Mouse (Mus musculus) embryonic facial prominence, embryonic 11.5 days (tissue): ENCODE measurements around the gene Abat. TPM values are rescaled to one million over a fixed set of nuclear protein-coding genes. Genes with fewer than 3 reads are reported as not detected.

Experiments
- ATAC-seq: fragments of 200-750 bp; cut with Nextera tagmentation; replicated peaks from 2 replicates; pipeline ENCODE4 v1.8.0; 2017; ENCODE audit warnings: low read depth; ENCODE audit not compliant: insufficient number of reproducible peaks, low FRiP score, low TSS enrichment
- DNase-seq: peaks from one replicate; pipeline ENCODE4 v3.0.0-alpha.2; 2015; ENCODE audit warnings: low spot score
- H3K27ac ChIP-seq: fragments of 300-500 bp; sonication (generic); replicated peaks from 2 replicates; pipeline ENCODE4 v1.5.1; 2014; ENCODE audit warnings: mild to moderate bottlenecking, low read depth, low read length, control low read depth
- H3K27me3 ChIP-seq: fragments of 300-500 bp; sonication (generic); 2 replicates; pipeline ENCODE4 v1.6.1; 2014; ENCODE audit warnings: mild to moderate bottlenecking, low read length, moderate library complexity, mixed read lengths; ENCODE audit not compliant: control insufficient read depth, insufficient read depth
- H3K36me3 ChIP-seq: fragments of 300-500 bp; sonication (generic); replicated peaks from 2 replicates; pipeline ENCODE4 v1.6.1; 2014; ENCODE audit warnings: low read depth, mild to moderate bottlenecking, low read length, moderate library complexity, mixed read lengths; ENCODE audit not compliant: control insufficient read depth, insufficient read depth
- H3K4me1 ChIP-seq: fragments of 300-500 bp; sonication (generic); 2 replicates; pipeline ENCODE4 v1.6.1; 2014; ENCODE audit warnings: low read length, mixed read lengths; ENCODE audit not compliant: control insufficient read depth, insufficient read depth
- H3K4me2 ChIP-seq: fragments of 300-500 bp; sonication (generic); 2 replicates; pipeline ENCODE4 v1.6.1; 2014; ENCODE audit warnings: low read depth, mild to moderate bottlenecking, control low read depth, low read length, moderate library complexity
- H3K4me3 ChIP-seq: fragments of 300-500 bp; sonication (generic); 2 replicates; pipeline ENCODE4 v1.5.1; 2014; ENCODE audit warnings: low read depth, low read length, control low read depth
- H3K9ac ChIP-seq: fragments of 300-500 bp; sonication (generic); replicated peaks from 2 replicates; pipeline ENCODE4 v1.6.1; 2014; ENCODE audit warnings: mild to moderate bottlenecking, control low read depth, low read length
- H3K9me3 ChIP-seq: fragments of 300-500 bp; sonication (generic); replicated peaks from 2 replicates; pipeline ENCODE4 v1.6.1; 2016; ENCODE audit warnings: mild to moderate bottlenecking, low read length, inconsistent platforms, mixed read lengths; ENCODE audit not compliant: control insufficient read depth
- WGBS: fragments of 180-500 bp; shearing (Covaris S2); extraction: QIAGEN DNeasy Blood & Tissue Kit; methylation state at CpG from one replicate; pipeline ENCODE4 v1.1.7; 2014; 5-methylcytosine and 5-hydroxymethylcytosine counted together
- polyA plus RNA-seq: library from polyadenylated mRNA; unstranded; fragments of >200 nt; fragmentation: Nextera tagmentation; extraction: Ambion mirVana; gene quantifications from 2 replicates; pipeline ENCODE4 v1.2.1, GENCODE M21; 2014

The Abat gene
- polyA plus RNA-seq = 25.6 and 26.5 TPM in 2 replicates

DNA sequence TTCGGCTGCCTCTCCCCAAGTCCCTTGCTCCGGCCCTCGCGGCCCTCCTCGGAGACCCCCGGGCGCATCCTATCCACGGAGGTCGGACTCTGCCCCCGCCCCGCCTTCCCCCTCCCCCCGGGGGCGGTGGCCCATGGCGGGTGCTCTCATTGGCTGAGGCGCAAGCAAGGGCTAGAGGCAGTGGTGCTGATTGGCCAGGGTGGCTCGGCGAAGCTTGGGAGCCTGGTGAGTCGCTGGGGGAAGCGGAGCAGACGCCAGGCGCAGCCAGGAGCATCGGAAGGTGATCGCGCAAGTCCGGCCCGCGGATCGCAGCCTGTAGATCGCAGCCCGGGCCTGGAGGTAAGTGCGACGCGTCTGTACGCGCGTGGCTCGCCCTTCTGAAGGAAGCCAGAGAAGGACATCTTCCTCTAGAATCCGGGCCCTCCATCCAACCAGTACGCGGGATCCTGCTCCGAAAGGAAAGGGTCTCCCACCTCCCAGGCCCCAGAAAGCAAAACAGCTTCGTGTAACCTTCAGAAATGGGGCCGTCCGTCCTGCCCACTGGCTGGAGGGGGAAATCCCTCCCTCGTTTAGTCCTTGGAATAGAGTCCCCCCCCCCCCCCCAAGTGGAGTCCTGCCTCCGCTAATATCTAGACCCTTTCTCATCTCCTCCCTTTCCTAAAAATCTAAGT, at the start of gene Abat:
Gene Abat, plus strand, starts transcription at position 194 of the 671 bp plus-strand sequence.
- Histone ChIP-seq H3K9me3 (no peaks in the 10 kb centered on the region), H3K27me3 (no peaks in the 10 kb centered on the region), H3K9ac (peak within 1 kb of the TSS; percentile 62), H3K4me1 (no peaks in the 10 kb centered on the region), H3K4me2 (peak within 1 kb of the TSS; percentile 76), H3K36me3 (no peaks in the 10 kb centered on the region), H3K27ac (no peak within 1 kb of the TSS), H3K4me3 (peak within 1 kb of the TSS; percentile 47)
- ATAC-seq (peak; percentile 99), DNase-seq (peak; percentile 97)
- under 1% methylated on average over 46 of the region's 46 CpGs for WGBS

GRCm38 (mm10) chr16:8470132-8470531, 43.1 kb upstream of the Abat start:
- H3K4me3 ChIP-seq = peak overlapping the region; percentile 72; the same call in 1 of the 2 replicates

DNA sequence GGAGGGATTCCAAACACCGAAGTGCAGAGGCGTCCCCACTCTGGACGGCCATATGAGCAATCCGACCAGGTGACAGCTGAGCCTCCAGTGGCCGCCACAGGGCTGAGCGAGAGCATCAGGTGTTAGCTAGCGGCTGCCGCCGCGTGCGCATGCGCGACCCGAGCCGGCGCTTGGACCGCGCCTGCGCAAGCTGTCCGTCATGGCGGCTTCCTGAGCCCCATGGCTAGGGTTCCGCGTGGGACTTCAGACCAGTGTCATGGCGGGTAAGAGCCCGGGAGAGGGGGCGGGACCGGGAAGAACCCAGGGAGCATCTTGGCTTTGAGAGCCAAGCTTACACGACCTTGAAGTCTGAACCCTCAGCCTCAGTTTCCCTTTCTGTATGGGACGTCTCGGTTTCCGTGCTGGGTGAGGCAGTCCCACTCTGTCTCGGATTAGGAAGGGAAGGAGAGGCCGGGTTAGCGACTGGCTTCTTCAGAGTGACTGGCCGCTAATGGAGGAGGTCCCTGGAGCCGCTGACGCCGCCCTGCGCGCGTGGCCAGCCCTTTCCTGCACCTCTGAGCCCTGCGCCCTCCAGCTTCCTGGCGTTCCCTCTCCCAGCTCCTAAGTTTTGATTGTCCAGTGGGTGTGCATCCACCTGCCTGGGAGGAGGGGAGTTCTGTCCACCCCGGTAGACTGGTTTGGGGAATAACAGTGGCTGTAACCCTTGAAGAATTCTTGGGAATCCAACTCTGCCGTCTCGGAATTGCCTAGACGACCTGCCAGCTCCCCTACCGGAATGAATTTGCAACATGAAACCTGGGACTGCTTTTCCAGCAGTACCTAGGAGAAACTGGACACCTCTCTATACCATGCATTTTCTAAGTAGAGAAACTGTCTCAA, 42.4 kb upstream of the Abat start, which contains the start of gene Mettl22:
Gene Mettl22, plus strand, starts transcription at position 186 of the 879 bp plus-strand sequence.
- Histone ChIP-seq H3K9ac (peak within 1 kb of the TSS; percentile 85), H3K27ac (peak within 1 kb of the TSS; percentile 79), H3K36me3 (no peaks in the 10 kb centered on the region), H3K27me3 (no peaks in the 10 kb centered on the region), H3K4me1 (no peaks in the 10 kb centered on the region; the same call in 1 of the 2 replicates), H3K4me3 (peak within 1 kb of the TSS; percentile 72), H3K9me3 (no peaks in the 10 kb centered on the region), H3K4me2 (peak within 1 kb of the TSS; percentile 76)
- ATAC-seq (peak; percentile 97), DNase-seq (peak; percentile 94)
- under 1% methylated on average over 48 of the region's 48 CpGs for WGBS

More at GRCm38 (mm10) chr16:8470132-8470531, 43.1 kb upstream of the Abat start:
- Histone ChIP-seq H3K4me2 (no peak overlapping the region), H3K36me3 (no peaks in the 10 kb centered on the region), H3K9me3 (no peaks in the 10 kb centered on the region), H3K27me3 (no peaks in the 10 kb centered on the region), H3K4me1 (no peaks in the 10 kb centered on the region; the same call in 1 of the 2 replicates), H3K27ac (no peak overlapping the region), H3K9ac (no peak overlapping the region)
- WGBS = 80% methylated on average over 2 of the region's 2 CpGs
- peak; percentile 63; the same call in 1 of the 2 replicates for ATAC-seq
- DNase-seq = no peak

- Histone ChIP-seq H3K4me2 (no peak overlapping the region), H3K4me1 (no peaks in the 10 kb centered on the region), H3K9ac (no peak overlapping the region), H3K27ac (no peak overlapping the region), H3K4me3 (no peak overlapping the region), H3K9me3 (no peaks in the 10 kb centered on the region), H3K36me3 (no peaks in the 10 kb centered on the region), H3K27me3 (no peaks in the 10 kb centered on the region)
- WGBS = 93% methylated on average over 9 of the region's 9 CpGs
- ATAC-seq = no peak
- DNase-seq = no peak
Observed at GRCm38 (mm10) chr16:8487396-8488005, 25.7 kb upstream of the Abat start.

GRCm38 (mm10) chr16:8489340-8489739, 23.9 kb upstream of the Abat start:
- Histone ChIP-seq H3K27ac (no peak overlapping the region), H3K27me3 (no peaks in the 10 kb centered on the region), H3K4me3 (no peak overlapping the region), H3K9me3 (no peaks in the 10 kb centered on the region), H3K4me1 (no peaks in the 10 kb centered on the region), H3K9ac (no peak overlapping the region), H3K4me2 (no peak overlapping the region), H3K36me3 (no peaks in the 10 kb centered on the region)
- 88% methylated on average over 5 of the region's 5 CpGs for WGBS
- ATAC-seq = no peak
- DNase-seq = no peak

- no peak overlapping the region for H3K4me2 ChIP-seq
- DNase-seq (peak; percentile 30), ATAC-seq (no peak)
- no peaks in the 10 kb centered on the region for H3K36me3 ChIP-seq
- no peak overlapping the region for H3K4me3 ChIP-seq
- WGBS = 43% methylated on average over 13 of the region's 13 CpGs
- no peaks in the 10 kb centered on the region for H3K4me1 ChIP-seq
- H3K9ac ChIP-seq = no peak overlapping the region
- H3K9me3 ChIP-seq = no peaks in the 10 kb centered on the region
- H3K27ac ChIP-seq = no peak overlapping the region
- no peaks in the 10 kb centered on the region for H3K27me3 ChIP-seq
Observed at GRCm38 (mm10) chr16:8491743-8492490, 21.3 kb upstream of the Abat start.

GRCm38 (mm10) chr16:8494268-8494667, 19.0 kb upstream of the Abat start:
- Histone ChIP-seq H3K4me3 (no peak overlapping the region), H3K4me1 (no peaks in the 10 kb centered on the region), H3K27ac (no peak overlapping the region), H3K36me3 (no peaks in the 10 kb centered on the region), H3K4me2 (no peak overlapping the region), H3K9ac (no peak overlapping the region), H3K27me3 (no peaks in the 10 kb centered on the region), H3K9me3 (no peaks in the 10 kb centered on the region)
- WGBS = 22% methylated on average over 4 of the region's 4 CpGs
- peak; percentile 85 for DNase-seq
- 0 out of 2 replicates have a peak, but pooled peaks have one; percentile 42 for ATAC-seq
